Mouse (Mus musculus) myocyte (in vitro differentiated cells): ENCODE measurements around the gene Camk2d. TPM values are rescaled to one million over a fixed set of nuclear protein-coding genes. Genes with fewer than 3 reads are reported as not detected.

Source experiments
- H3K27me3 ChIP-seq: one replicate; pipeline ENCODE4 v1.6.1; 2011; ENCODE audit not compliant: control insufficient read depth, insufficient read depth, insufficient read length
- H3K36me3 ChIP-seq: one replicate; pipeline ENCODE4 v1.6.1; 2011; ENCODE audit not compliant: control insufficient read depth, insufficient read depth
- H3K4me2 ChIP-seq: one replicate; pipeline ENCODE4 v1.6.1; 2011; ENCODE audit warnings: low read depth, control low read depth
- H3K4me3 ChIP-seq: one replicate; pipeline ENCODE4 v1.5.1; 2011; ENCODE audit warnings: mild to moderate bottlenecking, control low read depth, moderate library complexity
- H3K79me2 ChIP-seq: one replicate; pipeline ENCODE4 v1.6.1; 2011; ENCODE audit not compliant: control insufficient read depth, insufficient read depth
- H3ac ChIP-seq: one replicate; pipeline ENCODE4 v1.6.1; 2011; ENCODE audit not compliant: control insufficient read depth, insufficient read length
- CEBPB ChIP-seq: IDR thresholded peaks from 2 replicates; pipeline ENCODE4 v1.6.1; 2011; ENCODE audit warnings: mild to moderate bottlenecking, moderate library complexity; ENCODE audit not compliant: poor library complexity, insufficient read depth, severe bottlenecking
- E2F4 ChIP-seq: IDR thresholded peaks from one replicate; pipeline ENCODE4 v1.6.1; 2011; ENCODE audit warnings: mild to moderate bottlenecking, control low read depth, moderate library complexity; ENCODE audit not compliant: insufficient read depth
- MAX ChIP-seq: IDR thresholded peaks from one replicate; pipeline ENCODE4 v1.6.1; 2011; ENCODE audit warnings: low read depth, mild to moderate bottlenecking, control low read depth
- MYOD1 ChIP-seq, 3 experiments: IDR thresholded peaks; one replicate each; pipeline ENCODE4 v1.6.1; 2011; ENCODE audit warnings: control low read depth in 2 of 3, low read depth in 2 of 3, mild to moderate bottlenecking in 2 of 3, moderate library complexity in 1 of 3; ENCODE audit not compliant: insufficient read length in 2 of 3, control insufficient read depth in 1 of 3
- MYOG ChIP-seq, 3 experiments: IDR thresholded peaks; one replicate each; pipeline ENCODE4 v1.6.1; 2011; ENCODE audit warnings: control low read depth in 2 of 3, low read depth in 2 of 3, mild to moderate bottlenecking in 2 of 3; ENCODE audit not compliant: insufficient read length in 2 of 3, control insufficient read depth in 1 of 3, insufficient read depth in 1 of 3
- POLR2A ChIP-seq: IDR thresholded peaks from one replicate; pipeline ENCODE4 v1.6.1; 2011; ENCODE audit warnings: low read depth, mild to moderate bottlenecking, control low read depth, moderate library complexity; ENCODE audit not compliant: insufficient read length
- POLR2AphosphoS2 ChIP-seq: IDR thresholded peaks from one replicate; pipeline ENCODE4 v1.6.1; 2011; ENCODE audit warnings: low read depth, control low read depth; ENCODE audit not compliant: insufficient read length
- REST ChIP-seq: IDR thresholded peaks from one replicate; pipeline ENCODE4 v1.6.1; 2011; ENCODE audit warnings: mild to moderate bottlenecking, control low read depth, moderate library complexity; ENCODE audit not compliant: insufficient read depth, insufficient read length
- SRF ChIP-seq: IDR thresholded peaks from one replicate; pipeline ENCODE4 v1.6.1; 2011; ENCODE audit warnings: low read depth; ENCODE audit not compliant: control insufficient read depth, insufficient read length
- TCF12 ChIP-seq: IDR thresholded peaks from one replicate; pipeline ENCODE4 v1.6.1; 2011; ENCODE audit warnings: mild to moderate bottlenecking, control low read depth; ENCODE audit not compliant: poor library complexity, insufficient read depth, severe bottlenecking
- TCF3 ChIP-seq: IDR thresholded peaks from one replicate; pipeline ENCODE4 v1.6.1; 2011; ENCODE audit warnings: low read depth, control low read depth; ENCODE audit not compliant: insufficient read length
- USF1 ChIP-seq: IDR thresholded peaks from one replicate; pipeline ENCODE4 v1.6.1; 2011; ENCODE audit warnings: low read depth, mild to moderate bottlenecking, control low read depth, moderate library complexity
- polyA plus RNA-seq: library from polyadenylated mRNA; unstranded; fragments of >200 nt; fragmentation: generic; extraction: Trizol; gene quantifications from one replicate; pipeline ENCODE4 v1.2.1, GENCODE M21; 2012; ENCODE audit warnings: missing spikeins

Camk2d gene
- polyA plus RNA-seq, 1 experiment, result 22.1 TPM

GRCm38 (mm10) chr3:126797025-126797424 lies 200.9 kb downstream of the Camk2d start:
- Histone ChIP-seq H3ac (no peak overlapping the region), H3K27me3 (no peaks in the 10 kb centered on the region), H3K4me2 (no peak overlapping the region), H3K36me3 (peaks cover 27% of the 10 kb centered on the region), H3K79me2 (no peaks in the 10 kb centered on the region), H3K4me3 (no peak overlapping the region)
- no peak for TF ChIP-seq MYOG (IDR thresholded peaks at IDR 0.05; ENCODE audit: control insufficient read depth in 1 of 3, insufficient read depth in 1 of 3, insufficient read length in 2 of 3, low read depth in 2 of 3)
- no peak for TF ChIP-seq TCF12
- no peak for TF ChIP-seq MYOD1 (IDR thresholded peaks at IDR 0.05; ENCODE audit: control insufficient read depth in 1 of 3, insufficient read length in 2 of 3, low read depth in 2 of 3)
- TF ChIP-seq POLR2A, result no peak
- no peak for TF ChIP-seq CEBPB
- TF ChIP-seq MAX, result no peak
- TF ChIP-seq SRF, result no peak
- TF ChIP-seq POLR2AphosphoS2, result no peak

GRCm38 (mm10) chr3:126797810-126798209 lies 201.7 kb downstream of the Camk2d start:
- peaks cover 27% of the 10 kb centered on the region for H3K36me3 ChIP-seq
- no peak for TF ChIP-seq POLR2AphosphoS2
- TF ChIP-seq TCF3, result no peak
- TF ChIP-seq MYOG (IDR thresholded peaks at IDR 0.05; ENCODE audit: control insufficient read depth in 1 of 3, insufficient read depth in 1 of 3, insufficient read length in 2 of 3, low read depth in 2 of 3), result peak in 2 of 3 experiments; percentile 50 to 84
- TF ChIP-seq POLR2A, result no peak
- TF ChIP-seq USF1, result no peak
- TF ChIP-seq MYOD1 (IDR thresholded peaks at IDR 0.05; ENCODE audit: control insufficient read depth in 1 of 3, insufficient read length in 2 of 3, low read depth in 2 of 3), result peak in 1 of 3 experiments; percentile 59

GRCm38 (mm10) chr3:126802988-126803387 lies 206.9 kb downstream of the Camk2d start:
- Histone ChIP-seq H3K79me2 (no peaks in the 10 kb centered on the region), H3ac (no peak overlapping the region), H3K4me2 (no peak overlapping the region), H3K36me3 (peaks cover 20% of the 10 kb centered on the region), H3K4me3 (no peak overlapping the region), H3K27me3 (no peaks in the 10 kb centered on the region)
- TF ChIP-seq TCF3 (no peak), USF1 (no peak), MYOG (IDR thresholded peaks at IDR 0.05; ENCODE audit: control insufficient read depth in 1 of 3, insufficient read depth in 1 of 3, insufficient read length in 2 of 3, low read depth in 2 of 3) (no peak), MAX (no peak), E2F4 (no peak), TCF12 (no peak), SRF (no peak), POLR2A (no peak), MYOD1 (IDR thresholded peaks at IDR 0.05; ENCODE audit: control insufficient read depth in 1 of 3, insufficient read length in 2 of 3, low read depth in 2 of 3) (no peak), REST (no peak), CEBPB (no peak), POLR2AphosphoS2 (no peak)

More at GRCm38 (mm10) chr3:126797810-126798209, 201.7 kb downstream of the Camk2d start:
- no peak overlapping the region for H3K4me2 ChIP-seq
- H3K4me3 ChIP-seq, result no peak overlapping the region
- no peaks in the 10 kb centered on the region for H3K27me3 ChIP-seq
- no peak overlapping the region for H3ac ChIP-seq
- no peaks in the 10 kb centered on the region for H3K79me2 ChIP-seq

- no peak overlapping the region for H3K4me3 ChIP-seq
- TF ChIP-seq MYOD1 (IDR thresholded peaks at IDR 0.05; ENCODE audit: control insufficient read depth in 1 of 3, insufficient read length in 2 of 3, low read depth in 2 of 3), result no peak
- TF ChIP-seq E2F4, result no peak
- no peak for TF ChIP-seq CEBPB
- TF ChIP-seq USF1, result no peak
- TF ChIP-seq TCF3, result no peak
- no peak for TF ChIP-seq REST
- no peak overlapping the region for H3K4me2 ChIP-seq
- H3K36me3 ChIP-seq, result peaks cover 10% of the 10 kb centered on the region
- no peak overlapping the region for H3ac ChIP-seq
- no peaks in the 10 kb centered on the region for H3K79me2 ChIP-seq
- H3K27me3 ChIP-seq, result no peaks in the 10 kb centered on the region
Observed at GRCm38 (mm10) chr3:126804968-126805367, 208.9 kb downstream of the Camk2d start.

- Histone ChIP-seq H3K27me3 (no peaks in the 10 kb centered on the region), H3K4me2 (no peak overlapping the region), H3ac (no peak overlapping the region), H3K36me3 (peaks cover 7% of the 10 kb centered on the region), H3K4me3 (no peak overlapping the region), H3K79me2 (no peaks in the 10 kb centered on the region)
- TF ChIP-seq MYOG (IDR thresholded peaks at IDR 0.05; ENCODE audit: control insufficient read depth in 1 of 3, insufficient read depth in 1 of 3, insufficient read length in 2 of 3, low read depth in 2 of 3), result no peak
- no peak for TF ChIP-seq MYOD1 (IDR thresholded peaks at IDR 0.05; ENCODE audit: control insufficient read depth in 1 of 3, insufficient read length in 2 of 3, low read depth in 2 of 3)
- TF ChIP-seq REST, result no peak
- TF ChIP-seq USF1, result no peak
- no peak for TF ChIP-seq CEBPB
- no peak for TF ChIP-seq POLR2AphosphoS2
- no peak for TF ChIP-seq E2F4
- TF ChIP-seq POLR2A, result no peak
- no peak for TF ChIP-seq SRF
- TF ChIP-seq TCF12, result no peak
- TF ChIP-seq TCF3, result no peak
- no peak for TF ChIP-seq MAX
Observed at GRCm38 (mm10) chr3:126806145-126806544, 210.0 kb downstream of the Camk2d start.
